Mouse (Mus musculus): ENCODE results near the gene Prkaa1.

GRCm38 (mm10) chr15:5095534-5096301 is 47.9 kb upstream of the Prkaa1 start:
- TF ChIP-seq CTCF (IDR thresholded peaks at IDR 0.05) (no peak), EP300 (IDR thresholded peaks at IDR 0.05) (no peak)

All from lung, postnatal 0 days (tissue).